In genomic region chr3:79161834-79162401, GRCm38 (mm10) we compare ENCODE assay signal across 9 mouse cellular contexts.
DNase-seq lines count a peak whose midpoint lies in the region; ATAC-seq and TF ChIP-seq lines count a peak whose summit lies in the region.
"Had no signal": no experiment of that assay in that cellular context is flagged by ENCODE, and none has a peak within 500 bp of the region (broad histone marks: within the 10 kb centered on the region; RNA-seq: fewer than 3 reads in every experiment).

No protein-coding gene starts in this region.

- peaks cover 21% of the 10 kb centered on the region for H3K79me3 ChIP-seq in C2C12 (ENCODE audit: low read depth)

- peak overlapping the region; percentile 33 for H3K9ac ChIP-seq in forebrain, postnatal 0 days
- no peak overlapping the region for H3K9ac ChIP-seq in liver, embryonic 13.5 days

- intact Hi-C loops in gastrocnemius, adult 2 months (cut with DNase I): loop anchor here (2.0 kb wide), 1 partner anchor 17 kb away; no protein-coding TSS in a partner anchor
- intact Hi-C loops in gastrocnemius, postnatal 36 days (cut with DNase I): no loop called here

- H3K4me1 ChIP-seq in forebrain, postnatal 0 days (ENCODE audit: insufficient read depth): peaks cover 12% of the 10 kb centered on the region; the same call in 1 of the 2 replicates
- H3K4me1 ChIP-seq in liver, embryonic 13.5 days (replicated peaks): peaks cover 35% of the 10 kb centered on the region

- peaks cover 60% of the 10 kb centered on the region for H3K79me2 ChIP-seq in C2C12 (ENCODE audit: control insufficient read depth, insufficient read depth)

- TF ChIP-seq CTCF in gastrocnemius, adult 2 months (IDR thresholded peaks at IDR 0.05): no peak
- TF ChIP-seq CTCF in C2C12 (IDR thresholded peaks at IDR 0.05; ENCODE audit: control insufficient read depth, insufficient read depth, insufficient read length): no peak
- TF ChIP-seq CTCF in forebrain, postnatal 0 days (IDR thresholded peaks at IDR 0.05; ENCODE audit: low read depth): no peak

- peak overlapping the region; percentile 87 for H3K27ac ChIP-seq in gastrocnemius, adult 2 months
- peak overlapping the region; percentile 75 for H3K27ac ChIP-seq in forebrain, postnatal 0 days (ENCODE audit: low read depth, low read length)
- H3K27ac ChIP-seq in liver, embryonic 13.5 days: no peak overlapping the region

- H3K36me3 ChIP-seq in C2C12 (ENCODE audit: control insufficient read depth, insufficient read depth): peaks cover 8% of the 10 kb centered on the region
- no peaks in the 10 kb centered on the region for H3K36me3 ChIP-seq in forebrain, postnatal 0 days (ENCODE audit: insufficient read depth)
- no peaks in the 10 kb centered on the region for H3K36me3 ChIP-seq in liver, embryonic 13.5 days

- WGBS in forebrain, postnatal 0 days: 32% methylated on average over 6 of the region's 6 CpGs
- WGBS in liver, embryonic 13.5 days (ENCODE audit: insufficient replicate concordance): 32% methylated on average over 6 of the region's 6 CpGs

- H3K4me2 ChIP-seq in forebrain, postnatal 0 days (ENCODE audit: low read depth): peak overlapping the region; percentile 39
- peak overlapping the region; percentile 2; the same call in 1 of the 2 replicates for H3K4me2 ChIP-seq in liver, embryonic 13.5 days

- DNase-seq in gastrocnemius, adult 2 months: peak; percentile 51
- DNase-seq in gastrocnemius, postnatal 36 days: no peak
- peak; percentile 66 for DNase-seq in forebrain, postnatal 0 days
- DNase-seq in liver, embryonic 13.5 days: no peak
- DNase-seq in thymus, postnatal 4 days: no peak
- no peak for DNase-seq in c-Kit-positive CD71-positive TER-119-positive erythroid progenitor cells, embryonic 14.5 days (ENCODE audit: low spot score)
- no peak for DNase-seq in left cerebral cortex, adult 8-10 months (ENCODE audit: low spot score in 2 of 2)

- peak overlapping the region; percentile 37 for H3ac ChIP-seq in C2C12 (ENCODE audit: control insufficient read depth, insufficient read length, low read depth)

- ATAC-seq in forebrain, postnatal 0 days: peak; percentile 56
- no peak for ATAC-seq in liver, embryonic 13.5 days (ENCODE audit: low read depth)

- H3K9me3 ChIP-seq in forebrain, postnatal 0 days (ENCODE audit: low read length): no peaks in the 10 kb centered on the region
- no peaks in the 10 kb centered on the region for H3K9me3 ChIP-seq in liver, embryonic 13.5 days (replicated peaks)

- no peaks in the 10 kb centered on the region for H3K27me3 ChIP-seq in C2C12 (ENCODE audit: control insufficient read depth, insufficient read depth, insufficient read length)
- H3K27me3 ChIP-seq in forebrain, postnatal 0 days (ENCODE audit: insufficient read depth, low read length): no peaks in the 10 kb centered on the region
- no peaks in the 10 kb centered on the region for H3K27me3 ChIP-seq in liver, embryonic 13.5 days

- H3K4me3 ChIP-seq in gastrocnemius, adult 2 months: peak overlapping the region; percentile 64
- no peak overlapping the region for H3K4me3 ChIP-seq in C2C12 (ENCODE audit: insufficient read depth, poor library complexity, severe bottlenecking)
- H3K4me3 ChIP-seq in forebrain, postnatal 0 days (ENCODE audit: low read depth, low read length): peak overlapping the region; percentile 6; the same call in 1 of the 2 replicates
- H3K4me3 ChIP-seq in liver, embryonic 13.5 days (replicated peaks): no peak overlapping the region
- H3K4me3 ChIP-seq: erythroblast, embryonic 14.5 days had no signal

TF ChIP-seq in C2C12, 6 proteins besides CTCF, POLR2A, EP300 and RAD21:
- TF ChIP-seq MAX (IDR thresholded peaks at IDR 0.05) (no peak), MYOD1 (IDR thresholded peaks at IDR 0.05; ENCODE audit: control insufficient read depth, insufficient read length, low read depth) (no peak), FOSL1 (IDR thresholded peaks at IDR 0.05; ENCODE audit: insufficient read depth, low read length, poor library complexity, severe bottlenecking) (no peak), MYOG (IDR thresholded peaks at IDR 0.05; ENCODE audit: control insufficient read depth, extremely low read depth, insufficient read length) (no peak), USF1 (IDR thresholded peaks at IDR 0.05; ENCODE audit: low read depth) (no peak), CEBPB (IDR thresholded peaks at IDR 0.05; ENCODE audit: low read depth) (no peak)

Comparison
In these comparisons a context has a peak if more than half of its experiments do, and no peak if none do; other contexts are left out.
1. DNase-seq: peak in gastrocnemius, adult 2 months (single experiment) and forebrain, postnatal 0 days (single experiment); none in gastrocnemius, postnatal 36 days (0 of 2), liver, embryonic 13.5 days (single experiment), thymus, postnatal 4 days (single experiment), c-Kit-positive CD71-positive TER-119-positive erythroid progenitor cells, embryonic 14.5 days (single experiment) and left cerebral cortex, adult 8-10 months (0 of 2).
2. H3K4me3 ChIP-seq: peak in gastrocnemius, adult 2 months (single experiment) and forebrain, postnatal 0 days (single experiment); none in C2C12 (single experiment) and liver, embryonic 13.5 days (single experiment).